Mouse (Mus musculus) gastrocnemius, adult 8-10 months (tissue): Measurements from ENCODE around the gene Ncoa3. TPM values are rescaled to one million over a fixed set of nuclear protein-coding genes. Genes with fewer than 3 reads are reported as not detected.
"Not testable (repeated sequence)": the region's sequence is repeated elsewhere in the genome, so short reads cannot be mapped to it uniquely, and the experiment has no call there.

Experiments
- DNase-seq, 2 experiments: peaks; one replicate each; pipeline ENCODE4 v3.0.0; 2022; ENCODE audit warnings: low spot score in 2 of 2
- total RNA-seq, 4 experiments: library from RNA; stranded (reverse); gene quantifications; 2 replicates each; pipeline ENCODE4 v1.2.4; 2022

Ncoa3 gene
- total RNA-seq: 10 to 100 TPM; 12.1 to 18.8 (median 16.0) TPM

DNA sequence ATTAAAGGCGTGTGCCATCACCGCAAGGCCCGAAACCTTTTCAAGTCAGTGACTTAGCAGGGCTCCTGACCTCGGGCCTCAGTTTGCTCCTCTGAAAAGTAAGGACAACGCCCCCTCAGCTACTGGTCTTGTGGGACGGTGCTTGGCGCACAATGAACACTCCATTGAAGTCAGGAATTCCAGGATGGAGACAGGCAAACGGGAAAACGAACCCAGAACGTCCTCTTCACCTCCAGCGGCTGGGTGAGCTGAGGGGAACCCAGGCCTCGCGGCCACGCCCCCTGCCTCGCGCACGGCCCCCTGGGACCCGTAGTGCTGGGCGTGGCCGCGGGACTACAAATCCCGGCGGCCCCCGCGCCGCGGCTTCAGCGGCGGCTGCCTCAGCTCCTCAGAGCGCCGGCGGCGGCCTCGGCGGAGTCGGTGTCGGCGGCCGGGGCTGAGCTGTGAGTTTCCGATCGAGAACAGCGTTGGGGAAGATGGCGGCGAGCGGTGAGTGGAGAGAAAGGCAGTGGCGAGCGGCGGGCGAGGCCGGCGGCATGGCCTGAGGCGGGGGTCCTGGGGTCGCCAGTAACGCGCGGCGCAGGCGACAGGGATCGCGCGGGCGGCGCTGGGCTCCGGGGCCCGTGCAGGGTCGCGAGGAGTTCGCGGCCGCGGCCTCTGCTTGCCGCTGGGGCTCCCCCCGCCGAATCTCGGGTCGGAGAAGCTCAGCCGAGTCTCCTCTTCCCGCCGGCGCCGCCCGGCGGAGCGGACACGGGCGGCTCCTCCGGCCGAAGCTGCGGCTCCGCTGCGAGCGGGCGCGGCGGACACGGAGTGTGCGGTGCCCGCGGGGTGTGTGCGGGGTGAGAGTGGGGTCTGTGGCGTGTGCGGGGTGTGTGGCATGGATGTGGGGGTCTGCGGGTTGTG is at the start of gene Ncoa3:
TSS of gene Ncoa3 (plus strand) at position 367 of the 903 bp plus-strand sequence.
- peak; percentile 84 to 91 for DNase-seq

DNA sequence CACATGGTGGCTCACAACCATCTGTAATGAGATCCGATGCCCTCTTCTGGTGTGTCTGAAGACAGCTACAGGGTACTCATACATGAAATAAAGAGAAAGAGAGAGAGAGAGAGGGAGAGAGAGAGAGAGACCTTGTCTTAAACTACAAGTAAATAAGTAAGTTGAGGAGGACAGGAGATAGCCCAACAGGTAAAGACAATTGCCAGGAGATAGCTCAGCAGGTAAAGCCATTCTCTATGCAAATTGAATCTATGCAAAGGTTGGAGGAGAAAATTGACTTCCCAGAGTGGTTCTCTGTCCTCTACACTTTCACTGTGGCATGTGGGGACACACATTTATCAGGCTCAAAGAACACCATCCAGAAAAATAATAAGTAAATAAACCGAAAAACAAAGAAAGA is 49.3 kb upstream of the Ncoa3 start:
- no peak for DNase-seq

DNA sequence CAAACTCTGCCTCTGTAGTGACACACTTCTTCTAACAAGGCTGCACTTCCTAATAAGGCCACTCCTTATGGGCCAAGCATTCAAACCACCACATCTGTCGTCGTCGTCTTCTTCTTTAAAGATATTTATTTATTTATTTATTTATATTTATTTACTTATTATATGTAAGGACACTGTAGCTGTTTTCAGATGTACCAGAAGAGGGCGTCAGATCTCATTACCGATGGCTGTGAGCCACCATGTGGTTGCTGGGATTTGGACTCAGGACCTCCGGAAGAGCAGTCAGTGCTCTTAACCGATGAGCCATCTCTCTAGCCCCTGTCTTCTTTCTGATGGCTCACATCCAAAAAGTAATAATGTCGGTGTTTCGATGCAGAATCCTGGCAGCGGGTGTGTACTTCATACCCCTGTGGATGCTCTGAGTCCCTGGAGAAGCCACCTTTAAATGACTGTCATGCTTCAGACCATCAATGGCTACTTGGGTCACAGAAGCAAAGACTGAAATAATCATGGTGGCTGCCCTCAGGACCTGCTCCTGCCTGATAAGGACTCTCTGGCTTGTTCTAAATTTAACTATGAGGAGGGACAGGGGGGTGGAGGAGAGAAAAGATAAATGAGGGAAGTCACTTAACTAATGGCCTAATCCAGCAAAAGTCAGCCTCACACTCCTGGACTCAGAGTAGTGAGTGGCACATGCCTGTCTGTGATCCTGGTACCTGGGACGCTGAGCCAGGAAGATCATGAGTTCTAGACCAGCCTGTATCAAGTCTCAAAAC is 47.7 kb upstream of the Ncoa3 start:
- DNase-seq: no peak

DNA sequence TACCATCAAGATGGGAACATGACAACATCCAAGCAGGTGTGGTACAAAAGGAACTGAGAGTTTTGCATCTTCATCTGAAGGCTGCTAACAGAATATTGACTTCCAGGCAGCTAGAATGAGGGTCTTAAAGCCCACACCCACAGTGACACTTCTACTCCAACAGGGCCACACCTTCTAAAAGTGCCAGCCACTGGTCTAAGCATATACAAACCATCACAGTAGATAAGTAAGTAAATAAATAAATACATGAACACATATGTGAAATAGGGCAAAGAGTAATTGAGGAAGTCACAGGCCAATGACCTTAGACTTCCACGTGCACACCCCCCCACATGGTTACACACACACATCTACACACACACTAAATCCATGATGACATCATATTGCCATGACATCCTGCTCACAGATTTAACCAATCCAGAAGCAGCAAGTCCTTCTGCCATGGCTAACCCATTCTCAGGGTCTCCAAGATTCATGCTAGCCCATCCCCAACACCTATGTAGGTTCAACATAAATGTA is 46.3 kb upstream of the Ncoa3 start:
- no peak for DNase-seq

DNA sequence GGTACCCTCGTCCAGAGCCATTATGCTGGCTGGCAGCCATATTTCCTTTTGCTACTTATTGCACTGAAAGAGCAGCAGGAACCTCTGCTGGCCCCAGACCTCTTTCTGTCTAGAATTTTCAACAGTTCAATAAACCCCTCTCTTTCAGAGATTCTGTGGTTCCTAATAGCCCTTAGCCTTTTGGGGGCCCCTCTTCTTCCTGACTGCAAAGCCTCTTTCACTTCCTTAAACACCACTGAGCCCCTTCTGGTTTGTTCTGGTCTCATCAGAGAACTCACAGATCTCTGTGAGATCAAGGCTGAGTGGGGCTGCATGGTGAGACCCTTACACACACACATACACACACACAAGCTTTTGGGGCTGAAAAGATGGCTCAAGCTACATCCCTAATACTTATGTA is 44.4 kb upstream of the Ncoa3 start:
- no peak for DNase-seq

DNA sequence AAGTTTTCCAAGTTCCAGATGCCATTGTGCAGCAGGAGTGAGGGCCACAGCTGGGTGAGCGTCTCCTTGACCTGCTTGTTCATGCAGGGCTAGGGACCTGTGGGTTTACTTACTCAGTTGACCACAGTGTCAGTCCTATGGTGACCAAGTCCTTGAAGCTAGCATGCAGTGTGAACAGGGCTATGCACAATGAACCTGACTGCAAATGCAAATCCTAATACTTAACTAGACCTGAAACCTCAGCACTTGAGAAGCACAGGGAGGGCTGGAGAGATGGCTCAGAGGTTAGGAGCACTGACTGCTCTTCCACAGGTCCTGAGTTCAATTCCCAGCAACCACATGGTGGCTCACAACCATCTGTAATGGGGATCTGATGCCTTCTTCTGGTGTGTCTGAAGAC is 43.7 kb upstream of the Ncoa3 start:
- DNase-seq: not testable (repeated sequence)

DNA sequence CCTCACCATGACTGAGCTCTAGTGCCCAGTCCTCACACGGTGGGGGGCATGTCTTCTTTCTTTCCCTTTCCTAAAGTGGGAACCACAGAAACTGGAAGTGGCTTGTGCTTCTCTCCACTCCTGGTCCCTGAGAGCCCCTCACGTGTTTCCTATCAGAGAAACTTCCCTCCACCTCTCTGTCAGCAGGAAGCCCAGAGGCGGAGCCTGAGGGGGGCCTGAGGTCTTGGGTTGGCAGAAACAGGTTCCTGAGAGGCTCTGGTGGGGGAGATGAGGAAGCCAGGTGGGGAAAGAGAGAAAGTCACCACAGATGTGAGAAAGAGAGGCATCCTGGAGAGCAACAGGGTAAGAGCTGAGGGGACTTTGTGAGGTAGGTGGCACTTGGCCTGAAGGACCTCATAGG is 42.7 kb upstream of the Ncoa3 start:
- DNase-seq: no peak

DNA sequence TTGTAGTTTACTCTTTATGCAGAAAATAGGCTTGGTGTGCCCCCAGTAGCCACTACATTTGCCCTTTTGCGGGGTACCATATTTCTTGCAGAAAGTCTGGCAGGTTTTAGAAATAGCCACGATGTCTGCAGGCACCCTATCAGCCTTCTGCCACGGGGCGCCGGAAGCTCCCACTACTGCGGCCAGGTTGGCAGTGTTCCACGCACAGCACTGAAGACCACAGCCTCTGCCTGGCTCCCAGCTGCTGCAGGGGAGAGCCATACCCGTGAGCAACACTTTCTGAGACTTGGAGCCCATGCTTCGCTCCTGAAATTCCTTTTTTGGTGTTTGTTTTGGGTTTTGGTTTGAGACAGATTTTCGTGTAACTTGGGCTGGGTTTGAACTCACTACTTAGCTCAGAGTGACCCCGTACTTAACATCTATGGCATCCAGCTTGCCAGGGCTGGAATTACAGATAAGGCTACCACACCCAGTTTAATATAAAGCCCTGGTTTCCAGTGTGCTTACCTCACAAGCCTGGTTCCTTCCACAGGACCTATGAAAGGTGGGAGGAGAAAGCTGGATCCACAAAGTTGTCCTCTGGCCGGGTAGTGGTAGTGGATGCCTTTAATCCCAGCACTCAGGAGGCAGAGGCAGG is 40.9 kb upstream of the Ncoa3 start:
- no peak for DNase-seq

DNA sequence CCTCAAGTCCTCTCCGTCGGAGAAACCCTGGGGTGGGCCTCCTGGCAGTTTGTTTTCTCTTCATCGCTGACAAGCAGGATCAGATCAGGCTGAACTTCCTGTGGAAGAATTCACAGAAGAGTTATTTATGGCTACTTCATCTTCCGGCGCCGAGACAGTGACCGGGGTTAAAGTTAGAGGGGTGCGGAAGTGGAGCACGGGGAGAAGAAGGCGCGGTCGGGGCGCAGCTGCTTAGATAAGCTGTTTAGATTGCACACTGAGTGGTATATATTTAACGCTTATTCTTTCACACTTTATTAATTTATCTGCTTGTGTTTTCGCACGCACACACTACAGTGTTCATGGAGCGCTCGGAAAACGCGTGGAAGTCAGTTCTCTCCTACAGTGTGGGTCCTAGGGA is 37.6 kb upstream of the Ncoa3 start:
- DNase-seq: no peak

DNA sequence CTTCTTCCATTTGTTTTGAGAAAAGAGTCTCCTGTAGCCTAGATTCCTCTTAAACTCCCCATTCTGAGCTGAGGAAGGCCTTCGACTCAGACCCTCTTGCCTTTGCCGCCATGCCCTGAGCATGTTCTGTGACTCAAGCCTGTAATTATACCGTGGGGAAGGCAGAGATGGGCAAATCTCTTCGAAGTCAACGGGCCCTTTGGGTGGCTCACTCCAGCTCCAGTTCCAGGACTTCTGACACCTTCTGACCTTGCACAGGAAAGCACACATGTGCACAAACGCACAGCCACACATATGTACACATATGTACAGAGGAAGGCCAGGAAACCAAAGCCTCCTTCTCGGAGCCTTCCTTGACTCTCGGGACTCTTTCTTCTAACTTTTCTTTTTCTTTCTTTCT is 37.0 kb upstream of the Ncoa3 start:
- DNase-seq: no peak

DNA sequence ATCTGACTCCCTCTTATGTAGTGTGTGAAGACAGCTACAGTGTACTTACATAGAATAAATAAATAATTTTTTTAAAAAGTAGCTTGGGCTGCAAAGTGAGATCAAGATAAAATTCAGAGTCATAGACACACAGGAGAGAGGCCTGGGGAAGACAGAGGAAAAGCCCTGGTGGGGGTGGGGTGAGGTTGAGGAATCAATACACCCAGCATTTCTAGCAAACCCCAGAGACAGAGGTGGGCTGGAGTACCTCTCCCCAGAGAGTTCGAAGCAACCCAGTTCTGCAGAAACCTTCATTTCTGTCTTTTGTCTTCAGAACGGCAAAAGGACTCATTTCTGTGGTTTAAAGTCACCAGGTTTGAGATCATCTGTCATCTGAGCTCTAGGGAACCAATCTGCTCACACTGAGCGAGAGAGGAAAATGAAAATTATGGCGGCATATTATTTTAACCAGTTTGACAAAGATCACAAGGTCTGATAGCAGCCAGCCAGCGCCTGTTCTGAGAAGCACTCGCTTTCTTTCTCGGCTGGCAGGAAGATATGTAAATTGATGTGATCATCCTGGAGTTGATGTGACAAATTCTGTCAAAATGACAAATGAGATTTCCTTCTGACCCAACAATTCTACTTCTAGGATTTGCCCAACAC is 36.2 kb upstream of the Ncoa3 start:
- DNase-seq: no peak

DNA sequence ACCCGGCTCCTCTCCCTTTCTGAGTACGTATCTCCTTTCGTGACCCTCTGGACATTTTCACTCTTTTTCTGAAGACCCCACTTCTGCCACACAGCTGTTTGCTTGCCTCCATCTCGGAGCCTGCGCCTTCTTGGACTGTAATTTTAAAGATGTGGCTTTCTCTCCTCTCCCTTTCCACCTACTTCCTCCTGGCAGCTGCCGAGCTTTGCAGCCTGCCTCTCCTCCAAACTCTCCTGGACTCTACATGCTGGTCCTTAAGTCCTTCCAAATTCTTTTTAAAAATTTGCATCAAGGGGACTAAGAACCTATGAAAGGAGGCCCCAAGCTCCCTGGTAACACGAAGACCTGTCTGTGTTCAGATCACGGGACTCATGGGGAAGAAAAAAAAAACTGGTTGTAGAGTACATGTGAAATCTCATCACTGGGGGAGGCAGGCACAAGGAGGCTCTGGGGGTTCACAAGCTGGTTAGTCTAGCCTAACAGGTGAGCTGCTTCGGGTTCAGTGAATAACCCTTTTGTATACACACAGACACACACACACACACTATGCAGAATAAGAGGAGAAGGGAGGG is 35.1 kb upstream of the Ncoa3 start:
- no peak for DNase-seq

DNA sequence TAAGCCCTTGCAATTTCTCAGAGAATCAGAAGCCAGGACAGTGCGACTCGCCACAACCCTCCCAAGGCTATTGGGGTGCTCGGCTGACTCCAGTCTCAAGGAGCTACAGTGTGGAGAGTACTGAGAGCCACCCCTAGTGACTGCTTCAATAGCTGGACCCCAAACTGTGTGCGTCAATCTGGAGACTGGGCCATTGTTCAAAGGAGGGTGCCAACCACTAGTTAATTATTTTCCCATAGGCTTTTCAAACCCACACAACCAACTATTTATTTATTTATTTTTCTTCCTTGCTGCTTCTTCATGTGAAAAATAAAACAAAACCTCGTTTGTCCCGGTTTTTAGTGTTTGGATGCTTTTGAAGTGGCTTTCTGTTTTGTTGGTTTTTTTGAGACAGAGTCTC is 33.9 kb upstream of the Ncoa3 start:
- no peak for DNase-seq

DNA sequence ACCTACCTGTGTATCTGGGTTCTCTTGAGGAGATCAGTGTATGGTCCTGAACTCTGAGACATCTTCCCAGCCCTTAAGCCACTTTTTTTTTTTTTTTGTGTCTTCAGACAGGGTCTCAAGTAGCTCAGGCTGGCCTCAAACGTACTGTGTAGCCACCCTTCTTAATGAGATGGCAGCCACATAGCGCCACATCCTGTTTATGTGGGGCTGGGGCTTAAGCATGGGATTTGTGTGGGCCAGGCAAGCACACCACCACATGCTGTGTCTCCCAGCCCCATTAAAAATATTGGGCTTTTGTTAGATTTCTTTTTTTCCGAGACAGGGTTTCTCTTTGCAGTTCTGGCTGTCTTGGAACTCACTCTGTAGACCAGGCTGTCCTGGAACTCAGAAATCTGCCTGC is 31.7 kb upstream of the Ncoa3 start:
- DNase-seq: no peak

DNA sequence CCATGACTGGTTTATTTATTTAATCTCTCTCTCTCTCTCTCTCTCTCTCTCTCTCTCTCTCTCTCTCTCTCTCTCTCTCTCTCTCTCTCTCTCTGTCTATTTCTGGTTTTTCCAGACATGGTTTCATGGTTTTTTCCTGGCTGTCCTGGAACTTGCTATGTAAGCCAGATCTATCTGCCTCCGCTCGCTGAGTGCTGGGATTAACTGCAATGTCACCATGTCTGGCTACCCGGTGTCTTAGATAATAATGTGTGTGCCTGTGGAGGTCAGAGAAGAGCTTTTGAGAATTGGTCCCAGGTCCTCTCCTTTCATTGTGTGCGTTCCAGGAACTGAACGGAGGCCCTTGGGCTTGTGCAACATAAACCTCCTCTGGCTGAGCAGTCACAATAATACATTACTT is 29.6 kb upstream of the Ncoa3 start:
- no peak for DNase-seq

DNA sequence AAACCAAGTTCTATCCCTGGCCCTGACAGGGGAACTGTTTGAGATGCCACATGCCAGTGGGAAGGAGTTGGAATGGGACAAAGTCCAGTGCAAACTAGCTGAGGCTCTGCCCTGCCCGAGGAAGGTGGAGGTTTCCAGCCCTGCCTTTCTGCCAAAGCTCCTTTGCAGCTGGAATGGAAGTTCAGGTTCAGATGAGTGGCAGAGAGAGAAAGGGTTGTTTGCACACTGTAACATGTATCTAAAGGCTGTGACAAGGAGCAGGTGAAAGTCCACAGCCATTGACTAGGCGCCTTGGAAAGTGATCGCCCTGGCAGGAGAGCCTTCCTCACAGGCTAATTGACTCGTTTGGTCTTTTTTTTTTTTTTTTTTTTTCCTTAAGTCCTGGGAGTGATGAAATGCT is 28.3 kb upstream of the Ncoa3 start:
- DNase-seq: no peak

DNA sequence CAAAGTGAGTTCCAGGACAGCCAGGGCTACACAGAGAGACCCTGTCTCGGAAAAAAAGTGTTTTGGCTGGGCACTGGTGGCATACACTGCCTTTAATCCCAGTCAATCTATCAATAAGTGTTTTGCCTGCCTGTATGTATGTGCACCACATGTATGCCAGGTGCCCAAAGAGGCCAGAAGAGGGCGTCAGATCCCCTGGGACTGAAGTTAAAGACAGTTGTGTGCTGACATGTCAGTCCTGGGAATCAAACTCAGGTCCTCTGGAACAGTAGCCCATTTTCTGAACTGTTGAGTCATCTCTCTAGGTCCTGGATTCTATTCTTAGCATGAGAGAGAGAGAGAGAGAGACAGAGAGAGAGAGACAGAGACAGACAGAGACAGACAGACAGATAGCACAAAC is 25.4 kb upstream of the Ncoa3 start:
- DNase-seq: no peak

DNA sequence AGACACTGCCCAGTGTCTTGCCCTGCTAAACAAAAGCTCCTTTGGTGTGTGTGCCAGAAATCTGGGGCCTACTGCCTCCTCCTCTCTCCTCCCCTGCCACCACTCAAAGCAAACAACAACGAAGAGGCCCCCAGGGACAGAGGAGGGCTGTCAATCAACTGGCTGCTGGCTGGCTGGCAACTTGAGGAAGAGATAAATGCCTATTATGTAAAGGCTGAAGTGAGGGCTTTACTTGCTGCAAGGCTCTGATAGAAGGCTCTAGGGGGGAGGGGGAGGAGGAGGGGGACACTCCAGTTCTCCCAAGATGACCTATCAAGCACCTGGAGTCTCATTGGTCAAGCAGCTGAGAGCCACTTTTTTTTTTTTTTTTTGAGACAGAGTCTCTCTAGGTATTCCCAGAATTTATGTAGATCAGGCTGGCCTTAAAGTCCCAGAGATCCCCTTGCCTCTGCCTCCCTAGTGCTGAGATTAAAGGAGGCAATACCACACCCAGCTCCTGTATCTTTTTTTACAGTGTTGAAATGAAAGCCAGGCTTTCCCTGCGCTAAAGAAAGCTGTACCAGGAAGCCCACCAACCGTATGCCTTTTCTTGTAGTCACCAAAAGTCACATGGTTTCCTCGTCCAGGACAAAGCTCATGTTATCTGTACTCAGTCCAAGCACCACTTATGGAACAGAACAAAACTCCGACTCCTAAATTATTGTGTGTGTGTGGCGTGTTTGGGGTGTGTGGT is 24.4 kb upstream of the Ncoa3 start:
- no peak for DNase-seq

DNA sequence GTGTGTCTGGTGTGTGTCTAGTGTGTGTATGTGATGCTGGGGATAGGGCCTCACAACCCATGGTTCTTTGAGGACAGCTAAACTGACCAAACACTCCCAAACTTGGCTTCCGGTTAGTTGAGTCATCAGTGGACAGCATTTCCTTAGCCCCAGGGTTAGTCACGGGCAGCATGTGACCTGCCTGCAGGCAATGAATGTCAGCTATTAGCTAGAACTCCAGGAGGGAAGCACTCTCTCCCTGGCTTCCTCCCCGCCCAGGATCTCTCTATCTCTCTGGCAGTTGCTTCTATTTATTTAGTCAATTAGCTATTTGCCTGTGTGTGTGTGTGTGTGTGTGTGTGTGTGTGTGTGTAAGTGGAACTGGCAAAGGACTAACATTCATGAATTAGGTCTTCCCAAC is 23.6 kb upstream of the Ncoa3 start:
- peak; percentile 14 to 20 for DNase-seq

DNA sequence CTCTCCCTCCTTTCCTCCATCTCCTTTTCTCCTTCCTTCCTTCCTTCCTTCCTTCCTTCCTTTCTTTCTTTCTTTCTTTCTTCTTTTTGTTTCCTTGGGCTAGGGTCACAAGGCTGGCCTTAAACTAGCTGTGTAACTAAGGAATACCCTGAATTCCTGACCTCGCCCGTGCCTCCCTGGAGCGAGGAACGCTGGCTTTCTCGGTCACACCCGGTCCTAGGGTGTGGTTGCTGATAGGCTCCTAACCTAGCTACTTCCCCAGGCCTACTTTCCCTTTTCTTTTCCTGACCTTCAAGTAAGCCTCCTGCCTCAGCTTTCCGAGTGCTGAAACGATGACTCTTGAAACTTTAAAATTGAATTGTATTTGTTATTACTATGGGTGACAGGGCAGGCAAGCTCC is 23.0 kb upstream of the Ncoa3 start:
- DNase-seq: no peak
